ENCODE assay signal across 25 mouse cellular contexts in genomic region chr9:52376914-52377313, GRCm38 (mm10).
"Had no signal": no experiment of that assay in that cellular context is flagged by ENCODE, and none has a peak within 500 bp of the region (broad histone marks: within the 10 kb centered on the region; RNA-seq: fewer than 3 reads in every experiment).

No protein-coding gene starts in this region.

- H3K4me1 ChIP-seq: heart, embryonic 13.5 days; heart, embryonic 15.5 days; hindbrain, embryonic 13.5 days; hindbrain, embryonic 15.5 days; kidney, embryonic 15.5 days; limb, embryonic 10.5 days; limb, embryonic 12.5 days; liver, embryonic 13.5 days; liver, embryonic 15.5 days had no signal

- H3K9ac ChIP-seq: heart, embryonic 13.5 days; heart, embryonic 15.5 days; hindbrain, embryonic 13.5 days; hindbrain, embryonic 15.5 days; kidney, embryonic 15.5 days; limb, embryonic 12.5 days; liver, embryonic 13.5 days; liver, embryonic 15.5 days had no signal

- DNase-seq: gastrocnemius, adult 2 months; gastrocnemius, postnatal 10 days; gastrocnemius, postnatal 25 days; heart, adult 18-20 months; heart, postnatal 14 days; heart, postnatal 36 days; kidney, adult 11 months; kidney, adult 2 months; kidney, adult 9 months; kidney, postnatal 14 days; kidney, postnatal 36 days; layer of hippocampus, adult 9-11 months; layer of hippocampus, postnatal 36 days; liver; liver, embryonic 13.5 days had no signal

- H3K36me3 ChIP-seq: heart, embryonic 13.5 days; heart, embryonic 15.5 days; hindbrain, embryonic 13.5 days; hindbrain, embryonic 15.5 days; kidney, embryonic 15.5 days; limb, embryonic 10.5 days; limb, embryonic 12.5 days; liver, embryonic 13.5 days; liver, embryonic 15.5 days had no signal

- H3K9me3 ChIP-seq: heart, embryonic 13.5 days; heart, embryonic 15.5 days; hindbrain, embryonic 13.5 days; hindbrain, embryonic 15.5 days; kidney, embryonic 15.5 days; limb, embryonic 10.5 days; limb, embryonic 12.5 days; liver, embryonic 13.5 days; liver, embryonic 15.5 days had no signal

- H3K27ac ChIP-seq: gastrocnemius, adult 2 months; heart, embryonic 13.5 days; heart, embryonic 15.5 days; hindbrain, embryonic 13.5 days; hindbrain, embryonic 15.5 days; hindbrain, postnatal 0 days; kidney, embryonic 15.5 days; kidney, postnatal 0 days; limb, embryonic 10.5 days; limb, embryonic 12.5 days; liver, embryonic 13.5 days; liver, embryonic 15.5 days had no signal

- H3K27me3 ChIP-seq: heart, embryonic 13.5 days; heart, embryonic 15.5 days; hindbrain, embryonic 13.5 days; hindbrain, embryonic 15.5 days; kidney, embryonic 15.5 days; limb, embryonic 12.5 days; liver, embryonic 13.5 days; liver, embryonic 15.5 days had no signal

- H3K4me3 ChIP-seq: gastrocnemius, adult 2 months; heart, embryonic 13.5 days; heart, embryonic 15.5 days; hindbrain, embryonic 13.5 days; hindbrain, embryonic 15.5 days; kidney, embryonic 15.5 days; limb, embryonic 10.5 days; limb, embryonic 12.5 days; liver, embryonic 13.5 days; liver, embryonic 15.5 days had no signal
